Mouse (Mus musculus): ENCODE results near the gene Ggt1. TPM values are rescaled to one million over a fixed set of nuclear protein-coding genes. Genes with fewer than 3 reads are reported as not detected.

Gene Ggt1
- polyA plus RNA-seq, 1 experiment from 2014 or later, result 2.1 TPM

DNA sequence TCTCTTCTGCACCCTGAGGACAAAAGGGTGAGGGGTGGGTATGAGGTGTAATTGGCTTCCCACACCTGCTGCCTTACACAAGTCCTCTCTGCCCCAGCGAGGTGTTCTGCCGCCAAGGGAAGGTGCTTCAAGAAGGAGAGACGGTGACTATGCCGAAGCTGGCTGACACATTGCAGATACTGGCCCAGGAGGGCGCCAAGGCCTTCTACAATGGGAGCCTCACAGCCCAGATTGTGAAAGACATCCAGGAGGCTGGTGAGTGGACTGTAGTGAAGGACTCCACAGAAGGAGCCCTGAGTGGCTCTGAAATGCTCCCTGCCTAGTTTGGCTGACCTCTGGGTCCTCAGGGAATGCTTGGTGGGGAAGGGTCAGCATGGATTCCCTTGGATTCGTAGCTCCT lies 17.7 kb downstream of the Ggt1 start:
- Histone ChIP-seq H3K4me3 (ENCODE audit: low read length) (no peak overlapping the region), H3K4me1 (ENCODE audit: control insufficient read depth, insufficient read depth, low read depth, low read length) (no peaks in the 10 kb centered on the region), H3K9ac (ENCODE audit: low read depth, low read length) (no peak overlapping the region), H3K4me2 (ENCODE audit: low read length) (no peak overlapping the region), H3K27ac (ENCODE audit: low read depth, low read length) (no peak overlapping the region), H3K27me3 (replicated peaks; ENCODE audit: control insufficient read depth, insufficient read depth, low read length) (no peaks in the 10 kb centered on the region), H3K9me3 (ENCODE audit: control insufficient read depth, low read length) (no peaks in the 10 kb centered on the region), H3K36me3 (ENCODE audit: control insufficient read depth, insufficient read depth, low read length) (no peaks in the 10 kb centered on the region)
- ATAC-seq, result no peak
- WGBS, result 88% methylated on average over 6 of the region's 6 CpGs

DNA sequence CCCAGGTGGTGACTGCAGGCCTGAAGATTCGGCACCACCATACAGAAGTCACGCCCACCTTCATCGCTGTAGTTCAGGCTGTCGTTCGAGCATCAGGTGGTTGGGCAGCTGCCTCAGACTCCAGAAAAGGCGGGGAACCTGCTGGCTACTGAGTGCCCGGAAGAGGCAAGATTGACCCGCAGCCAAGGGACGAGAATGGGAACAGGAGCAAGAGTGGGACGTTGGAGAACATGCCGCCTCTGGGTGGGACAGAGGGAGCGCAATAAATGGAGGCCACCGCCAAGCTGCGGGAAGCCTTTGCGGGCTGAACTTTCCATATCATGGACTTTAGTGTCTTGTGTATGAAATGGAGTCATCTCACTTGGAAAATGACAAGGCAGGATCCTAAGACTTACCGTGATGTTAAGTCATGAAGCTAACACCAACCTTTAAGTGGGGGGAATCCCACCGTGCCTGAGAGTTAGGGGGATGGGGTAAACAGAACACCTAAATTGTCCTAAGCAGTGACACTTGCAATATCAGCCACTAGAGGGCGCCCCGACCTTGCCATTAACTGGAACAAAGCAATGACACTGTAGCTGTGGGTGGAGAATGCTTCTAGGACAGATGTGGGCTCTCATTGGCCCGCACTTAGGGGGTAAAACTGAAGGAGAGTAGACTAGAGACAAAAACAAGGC lies 24.6 kb downstream of the Ggt1 start:
- 18% methylated on average over 20 of the region's 20 CpGs for WGBS
- H3K27ac ChIP-seq (ENCODE audit: low read depth, low read length), result no peak overlapping the region

DNA sequence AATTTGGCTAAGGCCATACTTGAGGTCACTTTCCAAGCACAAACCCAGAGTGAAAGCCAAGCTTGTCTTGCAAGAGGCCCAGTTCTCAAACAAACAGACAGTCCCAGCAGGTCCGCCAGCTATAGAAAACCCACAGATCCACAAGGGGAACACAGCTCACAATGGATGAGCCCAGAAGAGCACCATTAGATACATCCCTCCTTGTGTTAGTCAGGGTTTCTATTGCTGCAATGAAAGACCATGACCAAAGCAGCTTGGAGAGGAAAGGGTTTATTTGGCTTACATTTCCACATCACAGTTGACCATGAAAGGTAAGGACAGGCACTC lies 25.1 kb downstream of the Ggt1 start:
- whole genome bisulfite sequencing, result 88% methylated on average over 1 of the region's 1 CpGs
- H3K4me2 ChIP-seq (ENCODE audit: low read length), result no peak overlapping the region

More for the DNA sequence above, 24.6 kb downstream of the Ggt1 start:
- Histone ChIP-seq H3K36me3 (ENCODE audit: control insufficient read depth, insufficient read depth, low read length) (no peaks in the 10 kb centered on the region), H3K4me1 (ENCODE audit: control insufficient read depth, insufficient read depth, low read depth, low read length) (peaks cover 6% of the 10 kb centered on the region; the same call in 1 of the 2 replicates), H3K9me3 (ENCODE audit: control insufficient read depth, low read length) (no peaks in the 10 kb centered on the region), H3K9ac (ENCODE audit: low read depth, low read length) (no peak overlapping the region), H3K27me3 (replicated peaks; ENCODE audit: control insufficient read depth, insufficient read depth, low read length) (no peaks in the 10 kb centered on the region; the same call in 1 of the 2 replicates), H3K4me2 (ENCODE audit: low read length) (peak overlapping the region; percentile 42), H3K4me3 (ENCODE audit: low read length) (no peak overlapping the region)
- ATAC-seq, result peak; percentile 88

DNA sequence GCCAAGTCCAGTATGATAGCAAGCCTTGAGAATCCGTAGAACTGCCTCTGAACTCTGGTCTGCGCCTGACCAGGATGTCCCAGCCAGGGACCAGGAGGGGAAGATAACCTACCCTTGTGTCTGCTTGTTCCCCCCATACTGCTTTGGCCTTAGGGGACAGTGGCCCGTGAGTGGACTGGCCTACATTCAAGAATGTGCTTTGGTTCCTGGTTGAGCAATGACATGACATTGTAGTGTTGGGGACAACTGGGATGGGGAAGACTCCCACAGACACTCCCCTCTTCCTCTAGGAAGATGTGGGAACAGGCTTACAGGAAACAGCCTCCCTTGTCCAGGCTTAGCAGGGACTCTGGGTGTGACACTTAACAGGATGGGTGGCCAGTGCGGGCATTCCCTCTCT lies 26.4 kb downstream of the Ggt1 start:
- no peak overlapping the region for H3K9ac ChIP-seq (ENCODE audit: low read depth, low read length)
- no peaks in the 10 kb centered on the region for H3K36me3 ChIP-seq (ENCODE audit: control insufficient read depth, insufficient read depth, low read length)
- H3K4me2 ChIP-seq (ENCODE audit: low read length), result no peak overlapping the region
- no peak for ATAC-seq
- H3K4me3 ChIP-seq (ENCODE audit: low read length), result no peak overlapping the region
- H3K9me3 ChIP-seq (ENCODE audit: control insufficient read depth, low read length), result no peaks in the 10 kb centered on the region
- H3K27ac ChIP-seq (ENCODE audit: low read depth, low read length), result no peak overlapping the region; the same call in 1 of the 2 replicates
- WGBS, result 94% methylated on average over 4 of the region's 4 CpGs
- H3K27me3 ChIP-seq (replicated peaks; ENCODE audit: control insufficient read depth, insufficient read depth, low read length), result no peaks in the 10 kb centered on the region; the same call in 1 of the 2 replicates
- peaks cover 6% of the 10 kb centered on the region; the same call in 1 of the 2 replicates for H3K4me1 ChIP-seq (ENCODE audit: control insufficient read depth, insufficient read depth, low read depth, low read length)

More for the DNA sequence above, 25.1 kb downstream of the Ggt1 start:
- no peak overlapping the region for H3K4me3 ChIP-seq (ENCODE audit: low read length)
- H3K27me3 ChIP-seq (replicated peaks; ENCODE audit: control insufficient read depth, insufficient read depth, low read length), result no peaks in the 10 kb centered on the region; the same call in 1 of the 2 replicates
- H3K27ac ChIP-seq (ENCODE audit: low read depth, low read length), result no peak overlapping the region
- H3K4me1 ChIP-seq (ENCODE audit: control insufficient read depth, insufficient read depth, low read depth, low read length), result peaks cover 6% of the 10 kb centered on the region; the same call in 1 of the 2 replicates
- no peaks in the 10 kb centered on the region for H3K36me3 ChIP-seq (ENCODE audit: control insufficient read depth, insufficient read depth, low read length)
- no peaks in the 10 kb centered on the region for H3K9me3 ChIP-seq (ENCODE audit: control insufficient read depth, low read length)
- peak; percentile 57 for ATAC-seq
- no peak overlapping the region for H3K9ac ChIP-seq (ENCODE audit: low read depth, low read length)

DNA sequence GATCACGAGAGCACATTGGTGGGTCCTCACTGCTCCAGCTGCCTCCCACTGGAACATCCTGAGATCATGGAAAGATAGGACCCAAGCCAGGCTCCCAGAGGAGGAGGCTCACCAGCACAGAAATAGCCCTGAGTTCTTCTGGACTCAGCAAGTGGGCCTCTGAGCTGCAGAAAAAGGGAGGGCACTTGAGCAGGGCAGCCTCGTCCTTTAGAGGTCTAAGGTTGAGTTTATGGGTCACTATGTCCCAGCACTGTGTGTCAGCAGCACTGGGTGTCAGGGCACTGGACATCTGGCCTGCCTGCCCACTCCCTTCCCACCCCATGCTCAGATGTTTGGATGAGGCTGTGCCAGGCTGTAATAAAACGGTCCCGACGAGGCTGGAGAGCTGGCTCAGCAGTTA lies 26.9 kb downstream of the Ggt1 start:
- no peak overlapping the region for H3K9ac ChIP-seq (ENCODE audit: low read depth, low read length)
- H3K27ac ChIP-seq (ENCODE audit: low read depth, low read length), result no peak overlapping the region; the same call in 1 of the 2 replicates
- H3K4me3 ChIP-seq (ENCODE audit: low read length), result no peak overlapping the region
- H3K4me1 ChIP-seq (ENCODE audit: control insufficient read depth, insufficient read depth, low read depth, low read length), result peaks cover 6% of the 10 kb centered on the region; the same call in 1 of the 2 replicates
- H3K4me2 ChIP-seq (ENCODE audit: low read length), result no peak overlapping the region
- H3K36me3 ChIP-seq (ENCODE audit: control insufficient read depth, insufficient read depth, low read length), result no peaks in the 10 kb centered on the region
- H3K27me3 ChIP-seq (replicated peaks; ENCODE audit: control insufficient read depth, insufficient read depth, low read length), result no peaks in the 10 kb centered on the region; the same call in 1 of the 2 replicates
- no peak for ATAC-seq
- no peaks in the 10 kb centered on the region for H3K9me3 ChIP-seq (ENCODE audit: control insufficient read depth, low read length)
- 72% methylated on average over 5 of the region's 5 CpGs for WGBS

DNA sequence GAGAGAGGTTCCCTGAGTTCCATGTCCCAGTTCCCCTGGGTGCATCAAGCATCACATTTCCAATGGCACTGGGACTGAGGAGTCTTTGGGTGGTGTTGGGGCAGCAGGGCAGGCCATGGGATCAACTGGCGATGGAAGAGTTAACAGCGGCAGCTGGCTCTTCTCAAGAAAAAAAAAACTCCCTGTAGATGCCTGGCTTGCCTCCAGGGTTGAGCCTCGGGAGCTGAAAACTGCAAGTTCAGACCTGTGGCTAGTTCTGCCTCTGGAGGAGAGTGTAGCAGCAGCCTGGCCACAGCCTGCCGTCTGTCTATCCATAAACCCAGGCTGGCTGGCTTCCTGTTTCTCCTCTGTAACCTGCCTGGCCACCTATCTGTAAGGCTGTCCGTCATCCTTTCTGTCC lies 27.7 kb downstream of the Ggt1 start, which contains the start of gene Ggt5:
Ggt5 (plus strand) TSS at position 212 of the 400 bp plus-strand sequence.
- Histone ChIP-seq H3K27me3 (replicated peaks; ENCODE audit: control insufficient read depth, insufficient read depth, low read length) (no peaks in the 10 kb centered on the region; the same call in 1 of the 2 replicates), H3K9ac (ENCODE audit: low read depth, low read length) (peak within 1 kb of the TSS; percentile 16; the same call in 1 of the 2 replicates), H3K4me1 (ENCODE audit: control insufficient read depth, insufficient read depth, low read depth, low read length) (peaks cover 6% of the 10 kb centered on the region; the same call in 1 of the 2 replicates), H3K27ac (ENCODE audit: low read depth, low read length) (no peak within 1 kb of the TSS; the same call in 1 of the 2 replicates), H3K4me2 (ENCODE audit: low read length) (no peak within 1 kb of the TSS; the same call in 1 of the 2 replicates), H3K4me3 (ENCODE audit: low read length) (no peak within 1 kb of the TSS), H3K36me3 (ENCODE audit: control insufficient read depth, insufficient read depth, low read length) (no peaks in the 10 kb centered on the region), H3K9me3 (ENCODE audit: control insufficient read depth, low read length) (no peaks in the 10 kb centered on the region)
- 40% methylated on average over 5 of the region's 5 CpGs for WGBS
- no peak for ATAC-seq

DNA sequence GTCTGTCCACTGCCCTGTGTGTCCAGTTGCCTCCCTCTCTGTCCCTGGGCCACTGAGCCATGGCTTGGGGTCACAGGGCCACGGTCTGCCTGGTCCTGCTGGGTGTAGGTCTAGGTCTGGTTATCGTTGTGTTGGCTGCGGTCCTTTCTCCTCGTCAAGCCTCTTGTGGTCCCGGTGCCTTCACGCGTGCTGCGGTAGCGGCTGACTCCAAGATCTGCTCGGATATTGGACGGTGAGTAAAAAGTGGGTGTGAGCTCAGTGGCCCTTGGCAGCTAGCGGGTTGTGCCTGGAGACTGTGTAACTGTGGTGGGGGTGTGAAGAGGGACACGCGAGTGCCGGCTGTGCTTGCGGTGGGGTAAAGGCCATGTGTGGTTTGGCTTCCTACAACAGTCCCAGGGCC lies 28.2 kb downstream of the Ggt1 start:
- no peaks in the 10 kb centered on the region; the same call in 1 of the 2 replicates for H3K27me3 ChIP-seq (replicated peaks; ENCODE audit: control insufficient read depth, insufficient read depth, low read length)
- H3K36me3 ChIP-seq (ENCODE audit: control insufficient read depth, insufficient read depth, low read length), result no peaks in the 10 kb centered on the region
- 77% methylated on average over 16 of the region's 16 CpGs for WGBS
- no peaks in the 10 kb centered on the region for H3K9me3 ChIP-seq (ENCODE audit: control insufficient read depth, low read length)
- H3K4me1 ChIP-seq (ENCODE audit: control insufficient read depth, insufficient read depth, low read depth, low read length), result peaks cover 6% of the 10 kb centered on the region; the same call in 1 of the 2 replicates
- no peak for ATAC-seq
- no peak overlapping the region; the same call in 1 of the 2 replicates for H3K4me2 ChIP-seq (ENCODE audit: low read length)
- no peak overlapping the region for H3K4me3 ChIP-seq (ENCODE audit: low read length)
- no peak overlapping the region for H3K27ac ChIP-seq (ENCODE audit: low read depth, low read length)
- H3K9ac ChIP-seq (ENCODE audit: low read depth, low read length), result peak overlapping the region; percentile 16; the same call in 1 of the 2 replicates

DNA sequence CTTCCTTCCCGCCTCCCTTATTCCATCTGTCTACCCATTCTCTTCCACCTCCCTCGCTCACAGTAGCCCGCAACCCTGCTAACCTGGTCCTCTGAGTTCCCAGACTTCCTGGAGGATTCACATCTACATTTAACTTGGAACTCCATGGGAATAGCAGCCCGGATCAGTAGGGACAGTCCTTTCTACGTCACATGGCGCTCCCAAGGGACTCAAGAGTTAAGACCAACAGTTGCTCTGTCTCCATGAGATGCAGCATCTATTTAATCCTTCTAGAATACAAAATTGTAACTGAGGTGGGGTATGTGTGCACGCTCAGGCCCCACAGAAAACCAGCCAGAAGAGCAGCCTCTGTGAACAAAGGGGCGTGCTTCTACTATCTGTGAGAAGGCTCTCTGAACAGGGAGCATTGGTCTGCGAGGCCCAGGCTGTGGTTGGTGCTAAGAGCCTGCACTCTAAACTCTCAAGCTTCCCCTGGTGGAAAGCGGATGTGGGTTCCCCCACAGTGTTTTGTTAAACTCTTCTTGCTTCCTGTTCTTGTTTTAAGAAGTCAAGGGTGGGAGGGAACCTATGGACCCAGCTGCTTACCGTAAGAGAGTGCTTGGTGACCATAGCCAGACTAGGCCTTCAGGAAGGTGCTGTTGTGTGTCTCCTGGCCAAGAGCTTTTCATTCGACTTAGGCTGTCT lies 29.9 kb downstream of the Ggt1 start:
- 78% methylated on average over 12 of the region's 12 CpGs for WGBS
- no peak for ATAC-seq
- Histone ChIP-seq H3K4me1 (ENCODE audit: control insufficient read depth, insufficient read depth, low read depth, low read length) (peaks cover 6% of the 10 kb centered on the region; the same call in 1 of the 2 replicates), H3K36me3 (ENCODE audit: control insufficient read depth, insufficient read depth, low read length) (no peaks in the 10 kb centered on the region), H3K27me3 (replicated peaks; ENCODE audit: control insufficient read depth, insufficient read depth, low read length) (no peaks in the 10 kb centered on the region), H3K9me3 (ENCODE audit: control insufficient read depth, low read length) (no peaks in the 10 kb centered on the region), H3K27ac (ENCODE audit: low read depth, low read length) (no peak overlapping the region; the same call in 1 of the 2 replicates), H3K9ac (ENCODE audit: low read depth, low read length) (no peak overlapping the region), H3K4me3 (ENCODE audit: low read length) (no peak overlapping the region), H3K4me2 (ENCODE audit: low read length) (no peak overlapping the region; the same call in 1 of the 2 replicates)

DNA sequence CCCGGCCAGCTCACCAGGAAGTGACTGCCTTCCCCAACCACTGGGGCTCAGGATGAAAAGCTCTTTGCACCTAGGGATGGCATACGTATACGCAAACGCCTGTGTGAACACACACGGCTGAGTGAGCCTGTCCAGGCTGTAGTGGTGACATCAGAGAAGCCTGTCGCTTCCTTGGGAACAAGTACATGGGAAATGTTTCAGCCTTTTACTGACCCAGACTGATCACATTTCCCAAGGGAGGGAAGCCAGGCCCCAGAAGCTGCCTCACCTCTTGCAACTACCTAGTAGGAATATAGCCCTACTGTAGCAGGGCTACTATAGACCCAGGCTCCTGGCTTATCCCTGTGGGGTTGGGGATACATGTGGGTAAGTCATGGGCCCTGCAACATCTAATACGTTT lies 31.2 kb downstream of the Ggt1 start:
- Histone ChIP-seq H3K27me3 (replicated peaks; ENCODE audit: control insufficient read depth, insufficient read depth, low read length) (no peaks in the 10 kb centered on the region), H3K4me1 (ENCODE audit: control insufficient read depth, insufficient read depth, low read depth, low read length) (peaks cover 6% of the 10 kb centered on the region; the same call in 1 of the 2 replicates), H3K27ac (ENCODE audit: low read depth, low read length) (no peak overlapping the region; the same call in 1 of the 2 replicates), H3K9me3 (ENCODE audit: control insufficient read depth, low read length) (peaks cover 3% of the 10 kb centered on the region), H3K36me3 (ENCODE audit: control insufficient read depth, insufficient read depth, low read length) (no peaks in the 10 kb centered on the region), H3K4me3 (ENCODE audit: low read length) (no peak overlapping the region), H3K4me2 (ENCODE audit: low read length) (no peak overlapping the region), H3K9ac (ENCODE audit: low read depth, low read length) (no peak overlapping the region)
- WGBS, result 82% methylated on average over 7 of the region's 7 CpGs
- ATAC-seq, result no peak

Data from hindbrain, embryonic 16.5 days (tissue).